Mouse (Mus musculus) embryonic facial prominence, embryonic 11.5 days (tissue): ENCODE data around the gene Atf7ip. TPM values are rescaled to one million over a fixed set of nuclear protein-coding genes. Genes with fewer than 3 reads are reported as not detected.

Source experiments
- ATAC-seq: fragments of 200-750 bp; cut with Nextera tagmentation; replicated peaks from 2 replicates; pipeline ENCODE4 v1.8.0; 2017; ENCODE audit warnings: low read depth; ENCODE audit not compliant: insufficient number of reproducible peaks, low FRiP score, low TSS enrichment
- DNase-seq: peaks from one replicate; pipeline ENCODE4 v3.0.0-alpha.2; 2015; ENCODE audit warnings: low spot score
- H3K27ac ChIP-seq: fragments of 300-500 bp; sonication (generic); replicated peaks from 2 replicates; pipeline ENCODE4 v1.5.1; 2014; ENCODE audit warnings: mild to moderate bottlenecking, low read depth, low read length, control low read depth
- H3K27me3 ChIP-seq: fragments of 300-500 bp; sonication (generic); 2 replicates; pipeline ENCODE4 v1.6.1; 2014; ENCODE audit warnings: mild to moderate bottlenecking, low read length, moderate library complexity, mixed read lengths; ENCODE audit not compliant: control insufficient read depth, insufficient read depth
- H3K36me3 ChIP-seq: fragments of 300-500 bp; sonication (generic); replicated peaks from 2 replicates; pipeline ENCODE4 v1.6.1; 2014; ENCODE audit warnings: low read depth, mild to moderate bottlenecking, low read length, moderate library complexity, mixed read lengths; ENCODE audit not compliant: control insufficient read depth, insufficient read depth
- H3K4me1 ChIP-seq: fragments of 300-500 bp; sonication (generic); 2 replicates; pipeline ENCODE4 v1.6.1; 2014; ENCODE audit warnings: low read length, mixed read lengths; ENCODE audit not compliant: control insufficient read depth, insufficient read depth
- H3K4me2 ChIP-seq: fragments of 300-500 bp; sonication (generic); 2 replicates; pipeline ENCODE4 v1.6.1; 2014; ENCODE audit warnings: low read depth, mild to moderate bottlenecking, control low read depth, low read length, moderate library complexity
- H3K4me3 ChIP-seq: fragments of 300-500 bp; sonication (generic); 2 replicates; pipeline ENCODE4 v1.5.1; 2014; ENCODE audit warnings: low read depth, low read length, control low read depth
- H3K9ac ChIP-seq: fragments of 300-500 bp; sonication (generic); replicated peaks from 2 replicates; pipeline ENCODE4 v1.6.1; 2014; ENCODE audit warnings: mild to moderate bottlenecking, control low read depth, low read length
- H3K9me3 ChIP-seq: fragments of 300-500 bp; sonication (generic); replicated peaks from 2 replicates; pipeline ENCODE4 v1.6.1; 2016; ENCODE audit warnings: mild to moderate bottlenecking, low read length, inconsistent platforms, mixed read lengths; ENCODE audit not compliant: control insufficient read depth
- WGBS: fragments of 180-500 bp; shearing (Covaris S2); extraction: QIAGEN DNeasy Blood & Tissue Kit; methylation state at CpG from one replicate; pipeline ENCODE4 v1.1.7; 2014; 5-methylcytosine and 5-hydroxymethylcytosine counted together
- polyA plus RNA-seq: library from polyadenylated mRNA; unstranded; fragments of >200 nt; fragmentation: Nextera tagmentation; extraction: Ambion mirVana; gene quantifications from 2 replicates; pipeline ENCODE4 v1.2.1, GENCODE M21; 2014

Gene Atf7ip
- polyA plus RNA-seq, 1 experiment from 2014 or later = 43.5 TPM

- Histone ChIP-seq H3K4me1 (no peaks in the 10 kb centered on the region; the same call in 1 of the 2 replicates), H3K4me2 (no peak overlapping the region), H3K36me3 (no peaks in the 10 kb centered on the region), H3K27me3 (no peaks in the 10 kb centered on the region), H3K4me3 (no peak overlapping the region), H3K9ac (no peak overlapping the region), H3K9me3 (no peaks in the 10 kb centered on the region), H3K27ac (no peak overlapping the region)
- ATAC-seq (no peak), DNase-seq (no peak)
- 91% methylated on average over 8 of the region's 8 CpGs for WGBS
Observed at GRCm38 (mm10) chr6:136650664-136651063, 144.7 kb downstream of the Atf7ip start.

GRCm38 (mm10) chr6:136653331-136653730 lies 147.4 kb downstream of the Atf7ip start:
- ATAC-seq = no peak
- H3K4me1 ChIP-seq = no peaks in the 10 kb centered on the region
- no peak for DNase-seq
- H3K9me3 ChIP-seq = no peaks in the 10 kb centered on the region
- H3K9ac ChIP-seq = no peak overlapping the region
- no peak overlapping the region for H3K27ac ChIP-seq
- no peak overlapping the region for H3K4me2 ChIP-seq
- no peaks in the 10 kb centered on the region for H3K27me3 ChIP-seq
- H3K36me3 ChIP-seq = no peaks in the 10 kb centered on the region
- H3K4me3 ChIP-seq = no peak overlapping the region
- WGBS = 74% methylated on average over 5 of the region's 5 CpGs

GRCm38 (mm10) chr6:136654470-136654869 lies 148.5 kb downstream of the Atf7ip start:
- Histone ChIP-seq H3K36me3 (no peaks in the 10 kb centered on the region), H3K4me1 (no peaks in the 10 kb centered on the region), H3K4me2 (no peak overlapping the region), H3K27ac (no peak overlapping the region), H3K9me3 (no peaks in the 10 kb centered on the region), H3K27me3 (no peaks in the 10 kb centered on the region), H3K9ac (no peak overlapping the region), H3K4me3 (no peak overlapping the region)
- WGBS = 76% methylated on average over 20 of the region's 20 CpGs
- ATAC-seq (no peak), DNase-seq (no peak)

- 69% methylated on average over 11 of the region's 11 CpGs for whole genome bisulfite sequencing
- H3K4me2 ChIP-seq = no peak overlapping the region
- ATAC-seq = no peak
Observed at GRCm38 (mm10) chr6:136655786-136656185, 149.8 kb downstream of the Atf7ip start.

GRCm38 (mm10) chr6:136658303-136658702 lies 152.3 kb downstream of the Atf7ip start:
- Histone ChIP-seq H3K36me3 (no peaks in the 10 kb centered on the region), H3K27me3 (peaks cover 17% of the 10 kb centered on the region), H3K9me3 (no peaks in the 10 kb centered on the region), H3K4me2 (no peak overlapping the region), H3K9ac (no peak overlapping the region), H3K27ac (no peak overlapping the region), H3K4me1 (peaks cover 2% of the 10 kb centered on the region; the same call in 1 of the 2 replicates), H3K4me3 (no peak overlapping the region)
- 90% methylated on average over 4 of the region's 4 CpGs for WGBS
- DNase-seq (no peak), ATAC-seq (no peak)

More at GRCm38 (mm10) chr6:136655786-136656185, 149.8 kb downstream of the Atf7ip start:
- Histone ChIP-seq H3K9ac (no peak overlapping the region), H3K36me3 (no peaks in the 10 kb centered on the region), H3K27ac (no peak overlapping the region), H3K27me3 (peaks cover 3% of the 10 kb centered on the region), H3K9me3 (no peaks in the 10 kb centered on the region), H3K4me1 (no peaks in the 10 kb centered on the region), H3K4me3 (no peak overlapping the region)
- DNase-seq = no peak

GRCm38 (mm10) chr6:136659226-136659625 lies 153.3 kb downstream of the Atf7ip start:
- Histone ChIP-seq H3K27me3 (peaks cover 17% of the 10 kb centered on the region), H3K4me1 (peaks cover 2% of the 10 kb centered on the region; the same call in 1 of the 2 replicates), H3K4me2 (no peak overlapping the region), H3K4me3 (no peak overlapping the region), H3K9me3 (no peaks in the 10 kb centered on the region), H3K9ac (no peak overlapping the region), H3K36me3 (no peaks in the 10 kb centered on the region), H3K27ac (no peak overlapping the region)
- DNase-seq (no peak), ATAC-seq (no peak)
- 89% methylated on average over 9 of the region's 9 CpGs for WGBS

Other genes starting within 250 kb of the Atf7ip start
- gene Gm8994, start 178.6 kb upstream of the Atf7ip start, polyA plus RNA-seq = not detected in 2 replicates
- 0.24 TPM in 1 of 2 replicates, not detected in the other for gene E330021D16Rik, start 90.6 kb upstream of the Atf7ip start, polyA plus RNA-seq
- gene Plbd1, start 155.8 kb downstream of the Atf7ip start, polyA plus RNA-seq = 1.9 and 2.5 TPM in 2 replicates